Mouse (Mus musculus): ENCODE data around the gene Rsph3b. TPM values are rescaled to one million over a fixed set of nuclear protein-coding genes. Genes with fewer than 3 reads are reported as not detected.
"Not testable (repeated sequence)": the region's sequence is repeated elsewhere in the genome, so short reads cannot be mapped to it uniquely, and the experiment has no call there.

The Rsph3b gene
- polyA plus RNA-seq, 1 experiment from 2014 or later, result 63.2 TPM

- WGBS, result under 1% methylated on average over 29 of the region's 51 CpGs
- not testable (repeated sequence) for ATAC-seq; H3K27ac ChIP-seq (ENCODE audit: low read length); H3K36me3 ChIP-seq (ENCODE audit: control insufficient read depth, insufficient read depth, low read length); H3K9me3 ChIP-seq (replicated peaks; ENCODE audit: control insufficient read depth, low read length, poor library complexity, severe bottlenecking); H3K27me3 ChIP-seq (ENCODE audit: control insufficient read depth, insufficient read depth, low read depth, low read length); H3K4me1 ChIP-seq (ENCODE audit: control insufficient read depth, insufficient read depth, low read length)
- peak within 1 kb of the TSS; percentile 46 for H3K4me3 ChIP-seq (ENCODE audit: low read depth, low read length)
- peak within 1 kb of the TSS; percentile 48 for H3K4me2 ChIP-seq (ENCODE audit: low read length)
- peak within 1 kb of the TSS; percentile 56 for H3K9ac ChIP-seq (ENCODE audit: low read depth, low read length)
Measured at GRCm38 (mm10) chr17:6960776-6961175, 12.3 kb upstream of the Rsph3b start, which contains the start of gene Tagap1. Tagap1 (minus strand) TSS chr17:6961156.

- Histone ChIP-seq H3K4me3 (ENCODE audit: low read depth, low read length) (peak overlapping the region; percentile 46), H3K9ac (ENCODE audit: low read depth, low read length) (peak overlapping the region; percentile 56; the same call in 1 of the 2 replicates), H3K4me2 (ENCODE audit: low read length) (peak overlapping the region; percentile 48)
- not testable (repeated sequence) for H3K9me3 ChIP-seq (replicated peaks; ENCODE audit: control insufficient read depth, low read length, poor library complexity, severe bottlenecking); ATAC-seq; H3K27ac ChIP-seq (ENCODE audit: low read length); H3K4me1 ChIP-seq (ENCODE audit: control insufficient read depth, insufficient read depth, low read length); H3K27me3 ChIP-seq (ENCODE audit: control insufficient read depth, insufficient read depth, low read depth, low read length); H3K36me3 ChIP-seq (ENCODE audit: control insufficient read depth, insufficient read depth, low read length)
- 0% methylated on average over 11 of the region's 12 CpGs for WGBS
Measured at GRCm38 (mm10) chr17:6960349-6960748, 11.9 kb upstream of the Rsph3b start.

- peak overlapping the region; percentile 48 for H3K4me2 ChIP-seq (ENCODE audit: low read length)
- WGBS, result 66% methylated on average over 4 of the region's 6 CpGs
- H3K27ac ChIP-seq (ENCODE audit: low read length); H3K9ac ChIP-seq (ENCODE audit: low read depth, low read length); H3K4me1 ChIP-seq (ENCODE audit: control insufficient read depth, insufficient read depth, low read length); ATAC-seq; H3K9me3 ChIP-seq (replicated peaks; ENCODE audit: control insufficient read depth, low read length, poor library complexity, severe bottlenecking); H3K36me3 ChIP-seq (ENCODE audit: control insufficient read depth, insufficient read depth, low read length); H3K27me3 ChIP-seq (ENCODE audit: control insufficient read depth, insufficient read depth, low read depth, low read length): not testable (repeated sequence)
- H3K4me3 ChIP-seq (ENCODE audit: low read depth, low read length), result peak overlapping the region; percentile 46
Measured at GRCm38 (mm10) chr17:6959543-6960259, 11.2 kb upstream of the Rsph3b start.

- H3K4me1 ChIP-seq (ENCODE audit: control insufficient read depth, insufficient read depth, low read length); H3K4me3 ChIP-seq (ENCODE audit: low read depth, low read length); H3K36me3 ChIP-seq (ENCODE audit: control insufficient read depth, insufficient read depth, low read length); ATAC-seq; H3K4me2 ChIP-seq (ENCODE audit: low read length); H3K9me3 ChIP-seq (replicated peaks; ENCODE audit: control insufficient read depth, low read length, poor library complexity, severe bottlenecking); H3K27me3 ChIP-seq (ENCODE audit: control insufficient read depth, insufficient read depth, low read depth, low read length); H3K27ac ChIP-seq (ENCODE audit: low read length); H3K9ac ChIP-seq (ENCODE audit: low read depth, low read length): not testable (repeated sequence)
- 87% methylated on average over 5 of the region's 8 CpGs for WGBS
Measured at GRCm38 (mm10) chr17:6958881-6959280, 10.4 kb upstream of the Rsph3b start.

GRCm38 (mm10) chr17:6948769-6949228 lies 317 bp upstream of the Rsph3b start:
- 16% methylated on average over 9 of the region's 9 CpGs for WGBS
- Histone ChIP-seq H3K9ac (ENCODE audit: low read depth, low read length) (peak overlapping the region; percentile 79), H3K4me3 (ENCODE audit: low read depth, low read length) (peak overlapping the region; percentile 55), H3K4me2 (ENCODE audit: low read length) (peak overlapping the region; percentile 61), H3K27ac (ENCODE audit: low read length) (peak overlapping the region; percentile 86)
- not testable (repeated sequence) for H3K9me3 ChIP-seq (replicated peaks; ENCODE audit: control insufficient read depth, low read length, poor library complexity, severe bottlenecking); H3K27me3 ChIP-seq (ENCODE audit: control insufficient read depth, insufficient read depth, low read depth, low read length); H3K36me3 ChIP-seq (ENCODE audit: control insufficient read depth, insufficient read depth, low read length); H3K4me1 ChIP-seq (ENCODE audit: control insufficient read depth, insufficient read depth, low read length)
- peak; percentile 33 for ATAC-seq

- not testable (repeated sequence) for H3K36me3 ChIP-seq (ENCODE audit: control insufficient read depth, insufficient read depth, low read length); H3K9me3 ChIP-seq (replicated peaks; ENCODE audit: control insufficient read depth, low read length, poor library complexity, severe bottlenecking); H3K4me1 ChIP-seq (ENCODE audit: control insufficient read depth, insufficient read depth, low read length); H3K27me3 ChIP-seq (ENCODE audit: control insufficient read depth, insufficient read depth, low read depth, low read length)
- peak overlapping the region; percentile 86 for H3K27ac ChIP-seq (ENCODE audit: low read length)
- peak overlapping the region; percentile 55 for H3K4me3 ChIP-seq (ENCODE audit: low read depth, low read length)
- peak overlapping the region; percentile 61 for H3K4me2 ChIP-seq (ENCODE audit: low read length)
- no CpG with 5 or more reads among the region's 8 CpGs for WGBS
- ATAC-seq, result peak; percentile 49; the same call in 1 of the 2 replicates
- peak overlapping the region; percentile 79 for H3K9ac ChIP-seq (ENCODE audit: low read depth, low read length)
Measured at GRCm38 (mm10) chr17:6947637-6947983, 872 bp downstream of the Rsph3b start.

GRCm38 (mm10) chr17:6942560-6942959 lies 5.9 kb downstream of the Rsph3b start:
- H3K27ac ChIP-seq (ENCODE audit: low read length); H3K4me2 ChIP-seq (ENCODE audit: low read length); H3K36me3 ChIP-seq (ENCODE audit: control insufficient read depth, insufficient read depth, low read length); H3K4me1 ChIP-seq (ENCODE audit: control insufficient read depth, insufficient read depth, low read length); H3K9ac ChIP-seq (ENCODE audit: low read depth, low read length); H3K4me3 ChIP-seq (ENCODE audit: low read depth, low read length); H3K9me3 ChIP-seq (replicated peaks; ENCODE audit: control insufficient read depth, low read length, poor library complexity, severe bottlenecking); ATAC-seq; H3K27me3 ChIP-seq (ENCODE audit: control insufficient read depth, insufficient read depth, low read depth, low read length): not testable (repeated sequence)
- no CpG with 5 or more reads among the region's 4 CpGs for WGBS

GRCm38 (mm10) chr17:6931625-6932024 lies 16.9 kb downstream of the Rsph3b start:
- not testable (repeated sequence) for H3K36me3 ChIP-seq (ENCODE audit: control insufficient read depth, insufficient read depth, low read length); H3K4me3 ChIP-seq (ENCODE audit: low read depth, low read length); H3K27ac ChIP-seq (ENCODE audit: low read length); H3K4me2 ChIP-seq (ENCODE audit: low read length); H3K4me1 ChIP-seq (ENCODE audit: control insufficient read depth, insufficient read depth, low read length); H3K9me3 ChIP-seq (replicated peaks; ENCODE audit: control insufficient read depth, low read length, poor library complexity, severe bottlenecking); ATAC-seq; H3K27me3 ChIP-seq (ENCODE audit: control insufficient read depth, insufficient read depth, low read depth, low read length); H3K9ac ChIP-seq (ENCODE audit: low read depth, low read length)
- 80% methylated on average over 5 of the region's 7 CpGs for WGBS

GRCm38 (mm10) chr17:6920351-6920894 lies 28.1 kb downstream of the Rsph3b start:
- not testable (repeated sequence) for ATAC-seq; H3K36me3 ChIP-seq (ENCODE audit: control insufficient read depth, insufficient read depth, low read length); H3K4me1 ChIP-seq (ENCODE audit: control insufficient read depth, insufficient read depth, low read length); H3K9me3 ChIP-seq (replicated peaks; ENCODE audit: control insufficient read depth, low read length, poor library complexity, severe bottlenecking); H3K27ac ChIP-seq (ENCODE audit: low read length); H3K4me2 ChIP-seq (ENCODE audit: low read length); H3K4me3 ChIP-seq (ENCODE audit: low read depth, low read length); H3K27me3 ChIP-seq (ENCODE audit: control insufficient read depth, insufficient read depth, low read depth, low read length); H3K9ac ChIP-seq (ENCODE audit: low read depth, low read length)
- 88% methylated on average over 7 of the region's 7 CpGs for WGBS

Data from midbrain, embryonic 16.5 days (tissue).